Mouse (Mus musculus) mammary gland, adult 2 months (tissue): ENCODE results near the gene 4930404N11Rik. TPM values are rescaled to one million over a fixed set of nuclear protein-coding genes. Genes with fewer than 3 reads are reported as not detected.

Experiments
- polyA plus RNA-seq: library from polyadenylated mRNA; depleted of rRNA; stranded (reverse); fragments of >200 nt; gene quantifications from 2 replicates; pipeline ENCODE4 v1.2.3, GENCODE M21; 2012; ENCODE audit warnings: low replicate concordance; rRNA removed

The 4930404N11Rik gene
- 2.6 and 5.7 TPM in 2 replicates for polyA plus RNA-seq

GRCm38 (mm10) chr10:81365672-81366476 lies at the start of gene 4930404N11Rik:
4930404N11Rik (minus strand) TSS chr10:81365816.

GRCm38 (mm10) chr10:81392781-81393185 lies 27.2 kb upstream of the 4930404N11Rik start, which contains the start of gene Smim24:
Smim24 (plus strand) TSS chr10:81393051.

DNA sequence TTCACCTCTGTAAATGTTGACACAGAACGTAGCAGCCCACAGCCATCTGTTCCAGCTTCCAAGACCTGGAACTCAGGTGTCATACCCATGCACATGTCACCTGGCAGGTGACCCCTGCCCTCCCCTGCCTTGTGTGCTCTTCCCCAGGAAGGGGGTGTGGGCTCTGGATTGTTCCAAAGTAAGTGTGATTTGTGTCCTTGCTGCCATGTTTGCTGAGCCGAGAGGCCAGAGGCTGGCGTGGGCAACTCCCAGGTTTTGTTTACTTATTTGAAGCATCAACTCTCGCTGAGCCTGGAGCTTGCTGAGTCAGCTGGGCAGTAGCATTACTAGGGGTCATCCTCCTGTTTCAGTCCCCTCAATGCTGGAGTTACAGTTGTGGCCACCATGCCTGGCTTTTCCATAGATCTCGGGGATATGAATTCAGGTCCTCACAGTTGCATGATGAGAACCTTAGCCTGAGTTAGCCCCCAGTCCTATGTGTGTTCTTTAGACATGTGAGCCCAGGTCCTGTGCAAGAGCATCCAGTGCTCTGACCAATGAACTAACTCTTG lies 23.0 kb upstream of the 4930404N11Rik start, which contains the start of gene Gm48552:
Gene Gm48552 (plus strand): TSS at position 501 of the 551 bp plus-strand sequence.

DNA sequence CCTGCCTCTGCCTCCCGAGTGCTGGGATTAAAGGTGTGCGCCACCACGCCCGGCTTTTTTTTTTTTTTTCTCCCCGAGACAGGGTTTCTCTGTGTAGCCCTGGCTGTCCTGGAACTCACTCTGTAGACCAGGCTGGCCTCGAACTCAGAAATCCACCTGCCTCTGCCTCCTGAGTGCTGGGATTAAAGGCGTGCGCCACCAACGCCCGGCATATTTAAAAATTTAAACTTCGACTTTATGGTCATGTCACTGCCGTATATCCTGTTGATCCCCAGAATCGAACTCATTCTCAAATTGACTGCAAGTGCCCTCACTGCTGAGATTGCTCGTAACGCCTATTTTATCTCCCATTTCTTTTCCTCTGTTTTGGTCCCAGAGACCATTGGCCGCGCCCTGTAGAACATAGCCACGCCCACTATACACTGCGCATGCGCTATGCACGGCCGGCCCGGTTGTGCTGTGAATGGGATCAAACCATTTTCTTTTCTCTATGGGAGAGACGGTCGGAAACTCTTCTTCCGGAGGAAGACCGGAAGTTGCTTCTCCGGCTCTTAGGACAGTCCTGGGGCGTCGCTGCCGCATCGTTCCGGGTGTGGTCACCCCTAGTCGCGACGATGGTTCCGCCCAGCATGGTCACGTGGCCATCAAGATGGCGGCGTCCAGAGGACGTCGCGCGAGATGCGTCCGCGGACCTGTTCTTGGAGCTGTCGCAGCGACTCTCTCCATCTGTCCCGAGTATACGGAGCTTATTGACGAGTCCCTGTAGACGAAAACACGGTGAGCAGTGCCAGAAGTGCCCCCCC lies 18.4 kb upstream of the 4930404N11Rik start, which contains the start of the genes Dohh and Gm48551:
Gene Dohh (plus strand): TSS at position 627 of the 803 bp plus-strand sequence.
Gene Gm48551 (plus strand): TSS at position 665 of the 803 bp plus-strand sequence.

DNA sequence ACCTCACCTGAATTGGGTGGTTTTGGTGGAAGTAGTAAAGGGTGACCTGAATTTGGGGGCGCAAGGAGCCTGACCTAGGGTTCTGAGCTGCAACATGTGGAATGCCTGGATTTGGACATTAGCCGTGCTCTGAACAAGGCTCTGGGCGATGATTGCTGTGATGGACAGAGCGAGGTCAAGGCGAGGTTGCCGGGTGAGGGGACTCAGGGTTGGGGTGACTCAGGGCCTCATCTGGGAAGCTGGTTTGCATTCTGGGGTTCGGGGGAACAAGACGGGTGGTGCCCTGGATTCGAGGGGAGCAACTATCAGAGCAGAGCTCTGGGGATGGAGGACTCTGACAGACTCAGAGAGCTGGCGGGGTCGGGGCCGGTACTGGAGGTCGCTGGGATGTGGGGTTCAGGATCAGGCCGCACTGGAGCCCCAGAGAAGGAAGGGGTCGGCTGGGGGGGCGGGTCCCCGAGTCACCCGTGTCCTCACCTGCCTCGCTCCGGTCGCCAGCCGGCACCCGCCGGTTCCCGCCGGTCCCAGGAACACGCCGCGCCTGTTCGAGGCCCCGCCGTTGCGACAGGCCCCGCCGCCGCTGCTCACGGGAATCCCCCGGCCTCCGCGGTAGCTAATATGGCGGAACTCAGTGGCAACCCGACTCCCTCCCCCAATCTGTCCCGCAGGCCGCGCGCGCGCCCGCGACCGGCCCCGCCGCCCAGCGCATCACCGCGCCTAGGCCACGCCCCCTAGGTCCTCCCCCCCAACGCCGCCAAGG lies 12.4 kb upstream of the 4930404N11Rik start, which contains the start of gene Fzr1:
Gene Fzr1 (minus strand): TSS at position 724 of the 760 bp plus-strand sequence.

GRCm38 (mm10) chr10:81356991-81357844 lies 8.4 kb downstream of the 4930404N11Rik start, which contains the start of gene Mfsd12:
Mfsd12 (plus strand) TSS chr10:81357491.

DNA sequence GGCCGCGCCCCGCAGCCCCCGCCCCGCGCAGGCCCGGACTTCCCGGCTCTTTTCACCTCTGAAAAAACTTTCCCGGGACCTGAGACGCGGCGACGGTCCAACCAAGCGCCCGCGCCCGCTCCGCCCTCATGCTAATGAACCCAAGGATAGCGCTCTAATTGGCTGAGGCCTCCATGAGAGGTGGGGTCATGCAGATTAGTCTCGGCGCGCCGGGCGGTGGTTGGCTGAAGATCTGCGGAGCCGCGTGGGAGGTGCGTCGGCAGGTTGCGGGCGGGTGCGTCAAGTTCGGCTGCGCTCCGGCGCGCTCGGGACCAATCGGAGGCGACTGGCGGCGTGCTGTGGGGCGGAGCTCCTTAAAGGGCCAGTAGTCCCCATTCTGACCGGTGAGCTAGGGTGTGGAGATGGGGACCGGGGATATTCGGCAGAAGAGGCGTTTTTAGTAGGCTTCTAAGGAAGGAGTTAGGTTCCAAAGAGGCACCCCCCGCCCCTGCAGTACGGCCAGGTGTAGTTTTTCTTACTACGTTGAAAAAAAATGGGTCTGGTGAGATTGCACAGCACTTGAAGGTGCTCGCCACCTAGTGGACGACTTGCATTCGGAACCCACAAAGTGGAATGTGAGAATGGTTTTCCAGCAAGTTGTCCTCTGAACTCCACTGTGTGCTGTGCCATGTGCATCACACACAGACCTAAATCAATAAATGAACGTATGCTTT lies 15.1 kb downstream of the 4930404N11Rik start, which contains the start of gene Hmg20b:
Gene Hmg20b (minus strand): TSS at position 130 of the 713 bp plus-strand sequence.

GRCm38 (mm10) chr10:81342686-81343505 lies 22.7 kb downstream of the 4930404N11Rik start, which contains the start of gene Gipc3:
Gipc3 (minus strand) TSS chr10:81343266.

GRCm38 (mm10) chr10:81328386-81328785 lies 37.2 kb downstream of the 4930404N11Rik start, which contains the start of gene Tbxa2r:
Tbxa2r (plus strand) TSS chr10:81328731.

DNA sequence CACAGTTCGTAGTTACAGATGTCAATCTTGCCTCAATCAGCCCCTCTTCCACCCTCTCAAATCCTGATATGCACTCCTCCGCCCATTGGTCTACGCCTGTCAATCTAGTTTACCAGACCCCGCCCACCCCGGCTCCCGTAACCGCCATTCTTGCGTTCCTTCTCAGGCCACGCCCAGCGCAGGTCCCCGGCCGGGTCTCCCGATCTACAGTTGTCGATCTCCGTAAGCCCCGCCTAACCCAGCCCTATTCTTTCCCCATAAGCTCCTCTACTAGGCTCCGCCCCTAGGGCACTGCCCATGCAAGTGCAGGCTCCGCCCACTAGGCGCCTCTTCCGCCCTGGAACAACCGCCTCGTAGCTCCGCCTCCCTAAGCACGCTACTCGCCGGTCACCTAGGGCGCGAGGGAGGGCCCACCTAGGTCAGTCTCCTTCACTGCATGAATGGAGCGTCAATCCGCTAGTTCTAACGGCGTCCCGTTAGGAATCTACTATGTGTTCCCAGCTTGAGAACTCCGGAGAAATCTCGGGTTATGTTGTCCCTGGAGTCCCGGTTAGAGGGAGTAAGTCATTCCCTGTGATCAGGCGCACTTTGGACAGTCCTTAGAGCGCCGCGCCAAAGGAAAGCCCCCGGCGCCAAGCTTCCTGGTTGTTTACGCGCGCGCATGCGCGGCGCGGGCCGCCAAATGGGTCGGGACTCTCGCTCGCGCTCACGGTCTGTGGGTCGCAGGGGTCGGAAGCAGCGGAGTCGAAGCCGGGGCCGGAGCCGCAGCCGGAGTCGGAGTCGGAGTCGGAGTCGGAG lies 44.9 kb downstream of the 4930404N11Rik start, which contains the start of gene Cactin:
Gene Cactin (plus strand): TSS at position 554 of the 798 bp plus-strand sequence.

Other genes starting within 250 kb of the 4930404N11Rik start
- 45.5 and 121 TPM in 2 replicates for gene Zbtb7a, start 230.6 kb downstream of the 4930404N11Rik start, polyA plus RNA-seq
- 36.6 and 47.6 TPM in 2 replicates for gene Pias4, start 197.9 kb downstream of the 4930404N11Rik start, polyA plus RNA-seq
- 1,357 and 1,920 TPM in 2 replicates for gene Eef2, start 189.2 kb downstream of the 4930404N11Rik start, polyA plus RNA-seq
- 41.3 and 86.2 TPM in 2 replicates for gene Dapk3, start 182.8 kb downstream of the 4930404N11Rik start, polyA plus RNA-seq
- gene 4930442H23Rik, start 182.0 kb downstream of the 4930404N11Rik start, polyA plus RNA-seq, result not detected in 2 replicates
- gene Nmrk2, start 163.8 kb downstream of the 4930404N11Rik start, polyA plus RNA-seq, result 3.4 TPM in 1 of 2 replicates, not detected in the other
- gene Atcay, start 135.0 kb downstream of the 4930404N11Rik start, polyA plus RNA-seq, result 0.98 and 1.3 TPM in 2 replicates
- gene Zfr2, start 132.7 kb downstream of the 4930404N11Rik start, polyA plus RNA-seq, result 12.8 and 21.1 TPM in 2 replicates
- gene Matk, start 112.9 kb downstream of the 4930404N11Rik start, polyA plus RNA-seq, result 6.9 and 12.2 TPM in 2 replicates
- gene Mrpl54, start 98.9 kb downstream of the 4930404N11Rik start, polyA plus RNA-seq, result 46.1 and 120 TPM in 2 replicates
- 145 and 166 TPM in 2 replicates for gene Apba3, start 98.9 kb downstream of the 4930404N11Rik start, polyA plus RNA-seq
- 12.5 and 27.1 TPM in 2 replicates for gene Tjp3, start 74.2 kb downstream of the 4930404N11Rik start, polyA plus RNA-seq
- 84.9 and 118 TPM in 2 replicates for gene Pip5k1c, start 72.9 kb downstream of the 4930404N11Rik start, polyA plus RNA-seq
- gene Cactin, start 44.7 kb downstream of the 4930404N11Rik start, polyA plus RNA-seq, result 19.2 and 33.9 TPM in 2 replicates
- 14.6 and 42.3 TPM in 2 replicates for gene Tbxa2r, start 37.1 kb downstream of the 4930404N11Rik start, polyA plus RNA-seq
- 1.7 and 2.7 TPM in 2 replicates for gene Gipc3, start 22.6 kb downstream of the 4930404N11Rik start, polyA plus RNA-seq
- gene Hmg20b, start 15.3 kb downstream of the 4930404N11Rik start, polyA plus RNA-seq, result 70.7 and 162 TPM in 2 replicates
- 37.3 and 90.2 TPM in 2 replicates for gene Mfsd12, start 8.3 kb downstream of the 4930404N11Rik start, polyA plus RNA-seq
- 84.0 and 94.3 TPM in 2 replicates for gene Fzr1, start 12.7 kb upstream of the 4930404N11Rik start, polyA plus RNA-seq
- 66.9 and 127 TPM in 2 replicates for gene Dohh, start 18.6 kb upstream of the 4930404N11Rik start, polyA plus RNA-seq
- gene Gm48551, start 18.6 kb upstream of the 4930404N11Rik start, polyA plus RNA-seq, result 3.2 and 4.8 TPM in 2 replicates
- 2.1 and 6.3 TPM in 2 replicates for gene Gm48552, start 23.2 kb upstream of the 4930404N11Rik start, polyA plus RNA-seq
- 10.4 and 14.3 TPM in 2 replicates for gene Smim24, start 27.2 kb upstream of the 4930404N11Rik start, polyA plus RNA-seq
- gene Nfic, start 89.8 kb upstream of the 4930404N11Rik start, polyA plus RNA-seq, result 88.5 and 97.0 TPM in 2 replicates
- 1.4 and 1.9 TPM in 2 replicates for gene Celf5, start 116.9 kb upstream of the 4930404N11Rik start, polyA plus RNA-seq
- gene Ncln, start 130.6 kb upstream of the 4930404N11Rik start, polyA plus RNA-seq, result 236 and 320 TPM in 2 replicates
- gene S1pr4, start 134.3 kb upstream of the 4930404N11Rik start, polyA plus RNA-seq, result 35.7 and 113 TPM in 2 replicates
- 9.0 and 15.1 TPM in 2 replicates for gene Gna15, start 158.4 kb upstream of the 4930404N11Rik start, polyA plus RNA-seq
- gene Gna11, start 179.4 kb upstream of the 4930404N11Rik start, polyA plus RNA-seq, result 97.4 and 105 TPM in 2 replicates
- gene Aes, start 193.7 kb upstream of the 4930404N11Rik start, polyA plus RNA-seq, result 1,888 and 2,130 TPM in 2 replicates
- gene Tle2, start 208.7 kb upstream of the 4930404N11Rik start, polyA plus RNA-seq, result 72.2 and 90.1 TPM in 2 replicates
- gene Tle6, start 235.3 kb upstream of the 4930404N11Rik start, polyA plus RNA-seq, result 21.3 and 22.7 TPM in 2 replicates
- gene BC025920, start 240.5 kb upstream of the 4930404N11Rik start, polyA plus RNA-seq, result 1.1 and 2.0 TPM in 2 replicates